Mouse (Mus musculus) layer of hippocampus, adult 9-11 months (tissue): Measurements from ENCODE around the gene Olfr44.

Source experiments
- DNase-seq: peaks from one replicate; pipeline ENCODE4 v3.0.0; 2022

Gene Olfr44

DNA sequence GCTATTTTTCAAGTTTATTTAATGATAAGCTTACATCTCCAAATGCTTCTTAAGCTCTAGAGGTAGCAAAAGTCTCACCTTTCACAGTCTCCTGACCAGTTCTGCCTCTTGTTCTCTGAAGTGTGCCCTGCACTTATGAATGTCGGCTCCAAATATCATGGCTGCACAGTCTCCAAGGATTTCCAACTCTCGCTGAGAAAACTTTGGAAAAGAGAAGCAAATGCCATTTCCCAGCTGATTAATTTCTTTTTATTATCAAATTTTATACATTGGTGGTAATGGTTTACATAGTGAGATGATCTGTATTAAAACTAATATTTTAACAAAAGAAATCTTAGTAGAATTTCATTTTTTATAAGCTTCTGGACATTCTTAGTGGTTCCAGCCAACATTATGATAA is at the start of gene Olfr44:
Gene Olfr44 (minus strand): TSS at position 101 of the 400 bp plus-strand sequence.
- DNase-seq = no peak

DNA sequence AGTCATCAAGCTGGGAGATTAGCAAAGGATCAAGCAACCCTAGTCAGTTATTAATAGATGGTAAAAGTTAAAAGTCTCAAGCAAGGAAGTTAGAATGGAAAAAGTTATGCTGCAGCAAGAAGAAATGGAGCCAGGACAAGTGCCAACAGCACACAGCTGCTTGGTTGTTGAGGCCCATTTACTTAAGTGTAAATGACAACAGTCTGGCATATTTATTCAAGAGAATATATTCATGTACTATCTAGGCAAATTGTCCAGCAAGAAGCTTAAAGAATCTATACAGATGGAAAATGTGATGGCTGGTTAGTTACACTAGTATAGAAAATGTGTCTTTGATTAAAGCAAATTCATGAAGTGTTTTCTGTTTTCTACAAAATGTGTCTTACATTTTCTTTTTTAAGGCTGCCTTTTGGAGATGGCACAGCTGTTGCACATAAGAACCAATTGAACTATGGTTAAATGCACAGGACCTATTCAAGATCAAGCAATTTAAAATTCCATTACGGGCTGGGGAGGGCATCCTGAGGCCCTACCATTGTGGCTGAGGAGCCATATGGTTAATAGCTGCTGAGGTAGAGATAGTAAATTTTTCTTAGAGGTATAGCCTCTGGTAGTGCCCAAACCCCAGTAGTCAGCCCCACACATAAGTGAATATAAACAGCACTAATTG is 30.0 kb upstream of the Olfr44 start:
- no peak for DNase-seq

DNA sequence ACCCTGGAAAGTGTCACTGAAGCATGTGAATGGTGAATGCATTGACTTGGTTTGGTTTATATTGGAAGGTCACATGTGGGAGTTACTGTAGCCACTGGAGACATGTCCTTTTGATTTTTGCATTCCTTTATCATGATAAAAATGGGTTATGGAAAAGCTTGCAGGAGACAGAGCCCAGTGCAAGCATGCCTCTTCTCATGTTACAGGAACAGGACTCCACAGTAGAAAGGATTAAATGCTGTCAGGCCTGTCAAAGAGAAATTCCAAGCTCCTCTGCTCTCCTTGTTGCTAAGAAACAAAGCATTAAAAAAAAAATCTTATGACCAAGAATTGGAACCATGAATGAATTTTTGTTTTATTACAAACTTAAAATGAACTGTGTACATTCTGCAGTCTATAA is 24.8 kb upstream of the Olfr44 start:
- DNase-seq = no peak

DNA sequence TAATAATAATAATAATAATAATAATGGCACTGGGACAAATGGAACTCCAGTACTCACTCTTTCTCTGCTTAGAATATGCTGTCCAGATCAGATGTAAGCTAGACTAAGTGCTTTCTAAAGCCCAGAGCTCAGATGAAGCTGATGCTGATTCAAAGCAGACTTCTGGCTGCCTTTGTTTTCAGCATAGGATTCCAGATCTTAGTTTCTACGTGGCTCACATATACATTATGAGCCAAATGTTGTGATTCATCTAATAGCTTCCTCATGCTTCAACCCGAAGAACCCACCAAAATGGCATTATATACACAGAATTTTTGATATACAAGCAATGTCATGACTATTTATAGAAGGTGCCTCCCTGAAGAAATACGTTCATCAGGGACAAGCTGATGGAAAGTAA is 21.7 kb upstream of the Olfr44 start, which contains the start of gene Olfr957:
Gene Olfr957 (minus strand): TSS at position 279 of the 400 bp plus-strand sequence.
- no peak for DNase-seq

DNA sequence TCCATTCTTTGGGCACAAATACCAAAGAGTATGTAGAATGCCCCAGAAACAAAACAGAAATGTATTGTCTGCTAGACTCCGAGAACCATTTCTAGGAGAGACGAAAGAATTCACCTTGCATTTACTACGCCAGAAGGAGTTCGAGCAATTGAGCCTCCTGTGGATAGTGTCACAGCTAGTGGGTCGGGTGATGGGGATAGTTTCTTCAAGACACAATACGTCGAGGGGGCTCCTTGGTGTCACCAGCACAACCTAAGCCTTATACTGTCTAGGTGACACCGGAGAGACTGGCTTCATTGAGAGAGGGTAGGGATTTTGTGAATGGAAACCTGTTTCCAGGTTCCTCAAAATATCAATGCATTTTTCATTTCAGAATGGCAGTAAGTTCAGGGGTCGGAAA is 15.6 kb upstream of the Olfr44 start:
- no peak for DNase-seq

DNA sequence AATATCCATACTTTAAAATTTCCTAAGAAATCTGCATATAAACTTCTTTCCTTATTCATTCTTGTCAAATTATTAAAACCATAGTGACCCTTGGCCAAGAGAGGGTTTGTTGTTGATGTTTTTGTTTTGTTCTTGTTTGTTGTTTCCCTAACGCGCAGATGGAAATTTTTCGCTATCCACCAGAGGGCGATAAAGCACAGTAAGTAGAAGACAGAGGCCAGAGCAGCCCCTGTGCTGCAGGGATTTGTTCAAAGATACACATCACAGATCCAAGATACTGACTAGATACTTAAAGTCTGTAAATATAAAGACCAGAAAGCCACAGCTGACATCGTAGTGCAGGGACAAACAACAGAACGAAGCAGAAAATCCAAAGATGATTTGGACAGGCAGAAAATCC is 15.2 kb upstream of the Olfr44 start:
- peak; percentile 22 for DNase-seq

DNA sequence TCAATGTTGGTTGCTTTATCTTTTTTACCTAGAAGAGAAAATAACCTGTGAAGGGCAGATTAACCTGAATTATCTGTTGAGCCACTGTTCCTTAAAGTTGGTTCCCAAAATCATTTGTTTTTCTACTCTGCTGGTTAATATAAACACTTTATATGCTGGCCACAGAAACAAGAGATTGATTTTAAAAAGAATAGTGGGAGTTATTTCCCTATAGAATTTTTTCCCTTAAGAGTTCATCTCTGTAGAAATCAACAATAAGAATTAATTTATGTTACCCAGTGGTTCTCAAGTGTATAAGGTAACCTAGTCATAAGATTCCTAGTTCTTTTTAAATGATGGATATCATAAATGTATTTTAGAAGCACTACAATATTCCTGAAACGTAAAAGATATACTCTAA is 22.0 kb downstream of the Olfr44 start, which contains the start of gene Olfr955:
Gene Olfr955 (minus strand): TSS at position 101 of the 400 bp plus-strand sequence.
- DNase-seq = no peak

DNA sequence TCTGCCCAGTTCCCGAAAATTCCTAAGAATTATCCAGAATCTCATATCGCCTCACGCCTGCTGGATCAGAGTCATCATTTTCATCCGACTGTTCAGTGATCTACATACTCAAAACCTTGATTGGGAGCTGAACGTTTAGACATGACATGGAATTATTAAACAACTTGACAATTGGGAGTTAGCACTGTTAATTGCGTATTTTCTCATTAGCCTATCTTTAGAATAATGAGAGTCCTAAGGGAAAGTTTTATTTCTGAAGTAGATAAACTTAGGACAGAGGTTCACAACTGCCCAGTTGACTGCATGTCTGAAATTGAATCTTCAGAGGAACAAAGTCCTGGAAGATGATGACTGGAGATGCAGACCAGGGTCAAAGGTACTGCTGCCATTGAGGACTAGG is 37.4 kb downstream of the Olfr44 start, which contains the start of gene Olfr954:
Gene Olfr954 (plus strand): TSS at position 301 of the 400 bp plus-strand sequence.
- no peak for DNase-seq
